Mouse (Mus musculus): ENCODE results near the gene Snrnp27. TPM values are rescaled to one million over a fixed set of nuclear protein-coding genes. Genes with fewer than 3 reads are reported as not detected.

Snrnp27 gene
- 128 and 139 TPM in 2 replicates for polyA plus RNA-seq (2014; fragmentation: Nextera tagmentation; extraction: Ambion mirVana)

DNA sequence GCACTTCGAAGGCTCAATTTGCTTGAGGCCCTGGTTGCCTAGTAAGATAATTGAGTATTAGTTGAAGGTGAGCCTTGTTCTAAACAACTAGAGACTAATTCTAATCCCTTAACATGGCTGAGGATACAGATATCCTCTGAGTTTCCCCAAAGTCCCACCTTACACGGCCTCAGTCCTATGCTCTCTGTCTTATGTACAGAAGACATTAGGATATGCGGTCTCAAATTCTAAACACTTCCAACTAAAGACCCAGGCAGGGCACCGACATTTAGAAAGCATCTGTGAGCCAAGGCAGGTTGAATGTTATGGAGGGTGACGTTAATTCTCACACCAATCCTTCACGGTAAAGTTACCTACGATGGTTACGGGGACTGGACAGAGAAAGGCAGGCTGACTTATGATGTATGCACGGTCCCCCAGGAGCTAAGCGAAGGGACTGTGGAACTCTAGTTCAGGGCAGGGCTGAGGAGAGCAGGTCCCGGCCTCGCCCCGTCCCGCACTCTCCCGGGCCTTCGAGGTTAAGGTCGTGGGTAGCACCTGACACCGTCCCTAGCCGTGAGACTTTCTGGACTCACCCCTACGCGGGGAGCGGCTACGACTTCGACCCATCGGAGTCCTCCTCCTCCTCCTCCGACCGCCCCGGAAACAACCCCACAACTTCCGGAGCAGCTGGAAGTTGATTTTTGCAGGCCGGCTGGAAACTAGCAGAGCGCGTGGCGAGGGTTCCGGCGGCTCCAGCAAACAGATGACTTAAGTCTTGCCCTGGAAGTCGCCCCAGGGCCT, at the start of gene Snrnp27:
Gene Snrnp27, minus strand, starts transcription at position 651 of the 783 bp plus-strand sequence.
- no peaks in the 10 kb centered on the region for H3K9me3 ChIP-seq (ENCODE audit: control insufficient read depth, low read length)
- H3K4me3 ChIP-seq (ENCODE audit: low read depth, low read length): peak within 1 kb of the TSS; percentile 88
- H3K9ac ChIP-seq (ENCODE audit: low read length): peak within 1 kb of the TSS; percentile 84
- 0 out of 2 replicates have a peak, but pooled peaks cover 2% of the 10 kb centered on the region for H3K4me1 ChIP-seq (replicated peaks; ENCODE audit: control insufficient read depth, insufficient read depth, low read length)
- H3K4me2 ChIP-seq (ENCODE audit: low read depth, low read length, severe bottlenecking): peak within 1 kb of the TSS; percentile 80
- ATAC-seq (replicated peaks; ENCODE audit: low FRiP score): peak; percentile 81
- DNase-seq (ENCODE audit: low spot score): peak; percentile 95
- H3K27ac ChIP-seq (ENCODE audit: low read depth, low read length): peak within 1 kb of the TSS; percentile 12; the same call in 1 of the 2 replicates
- 3% methylated on average over 36 of the region's 36 CpGs for WGBS
- peaks cover 8% of the 10 kb centered on the region for H3K36me3 ChIP-seq (ENCODE audit: control insufficient read depth, insufficient read depth, low read length)
- H3K27me3 ChIP-seq (ENCODE audit: control insufficient read depth, insufficient read depth, low read length): no peaks in the 10 kb centered on the region

DNA sequence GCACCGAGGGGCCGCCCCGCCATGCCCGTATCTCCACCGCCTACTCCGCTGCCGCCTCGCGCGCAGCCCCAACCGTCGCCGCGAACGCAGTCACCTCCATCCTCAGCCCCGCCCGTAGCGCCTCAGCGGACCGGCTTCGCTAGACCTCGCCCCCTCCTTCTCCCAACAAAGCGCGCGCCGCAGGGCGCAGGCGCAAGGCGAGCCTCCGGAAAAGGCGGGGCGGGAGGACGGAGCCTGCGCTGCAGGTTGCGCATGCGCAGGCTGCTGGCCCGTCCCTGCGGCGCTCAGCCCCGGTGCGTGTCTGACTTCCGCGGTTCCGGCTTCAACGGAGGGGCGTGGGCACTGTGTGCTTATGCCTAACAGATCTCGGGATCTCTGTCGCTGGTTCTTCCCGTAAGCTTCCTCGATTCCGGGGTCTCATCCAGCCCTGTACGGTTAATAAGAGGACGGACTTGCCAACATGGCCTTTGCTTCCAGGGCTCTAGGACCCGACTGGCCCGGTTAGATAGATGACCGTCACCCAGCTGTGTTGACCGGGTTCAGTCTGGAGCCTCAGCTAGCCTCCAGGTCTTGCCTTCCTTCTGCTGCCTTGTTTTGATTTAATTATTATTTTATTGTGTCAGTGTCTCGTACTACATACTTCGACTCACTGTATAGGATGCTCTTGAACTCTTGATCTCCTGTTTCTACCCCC, 49.0 kb upstream of the Snrnp27 start, which contains the start of gene Gmcl1:
Gene Gmcl1, minus strand, starts transcription at position 201 of the 694 bp plus-strand sequence.
- Histone ChIP-seq H3K27me3 (ENCODE audit: control insufficient read depth, insufficient read depth, low read length) (no peaks in the 10 kb centered on the region), H3K4me3 (ENCODE audit: low read depth, low read length) (peak within 1 kb of the TSS; percentile 94), H3K9me3 (ENCODE audit: control insufficient read depth, low read length) (no peaks in the 10 kb centered on the region), H3K4me2 (ENCODE audit: low read depth, low read length, severe bottlenecking) (peak within 1 kb of the TSS; percentile 88), H3K27ac (ENCODE audit: low read depth, low read length) (peak within 1 kb of the TSS; percentile 77), H3K36me3 (ENCODE audit: control insufficient read depth, insufficient read depth, low read length) (no peaks in the 10 kb centered on the region), H3K9ac (ENCODE audit: low read length) (peak within 1 kb of the TSS; percentile 90), H3K4me1 (replicated peaks; ENCODE audit: control insufficient read depth, insufficient read depth, low read length) (no peaks in the 10 kb centered on the region; the same call in 1 of the 2 replicates)
- DNase-seq (ENCODE audit: low spot score) (peak; percentile 97), ATAC-seq (replicated peaks; ENCODE audit: low FRiP score) (peak; percentile 95)
- under 1% methylated on average over 58 of the region's 59 CpGs for WGBS

- DNase-seq (ENCODE audit: low spot score): no peak
Observed at GRCm38 (mm10) chr6:86732276-86733173, 48.2 kb upstream of the Snrnp27 start.

DNA sequence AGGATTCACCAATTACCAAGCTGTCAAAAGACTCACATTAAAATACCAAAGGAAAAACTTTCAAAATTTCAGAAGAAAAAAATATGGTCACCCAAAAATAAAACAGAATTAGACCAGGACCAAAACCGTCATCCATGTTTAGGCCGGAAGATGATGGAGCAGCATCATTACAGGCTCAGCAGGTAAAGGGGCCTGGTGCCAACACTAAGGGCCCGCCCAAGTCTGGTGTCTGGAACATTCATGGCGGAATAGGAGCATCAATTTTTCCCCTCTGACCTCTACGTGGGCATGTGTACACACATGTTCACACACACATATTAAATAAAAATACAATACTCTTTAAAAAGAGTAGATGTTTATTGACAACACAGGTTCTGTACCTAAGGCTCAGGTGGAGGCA, 44.4 kb upstream of the Snrnp27 start:
- Histone ChIP-seq H3K27ac (ENCODE audit: low read depth, low read length) (no peak overlapping the region), H3K4me1 (replicated peaks; ENCODE audit: control insufficient read depth, insufficient read depth, low read length) (no peaks in the 10 kb centered on the region; the same call in 1 of the 2 replicates), H3K9ac (ENCODE audit: low read length) (no peak overlapping the region), H3K9me3 (ENCODE audit: control insufficient read depth, low read length) (no peaks in the 10 kb centered on the region), H3K4me2 (ENCODE audit: low read depth, low read length, severe bottlenecking) (no peak overlapping the region), H3K4me3 (ENCODE audit: low read depth, low read length) (no peak overlapping the region), H3K27me3 (ENCODE audit: control insufficient read depth, insufficient read depth, low read length) (no peaks in the 10 kb centered on the region), H3K36me3 (ENCODE audit: control insufficient read depth, insufficient read depth, low read length) (0 out of 2 replicates have a peak, but pooled peaks cover 3% of the 10 kb centered on the region)
- ATAC-seq (replicated peaks; ENCODE audit: low FRiP score) (no peak), DNase-seq (ENCODE audit: low spot score) (no peak)
- 89% methylated on average over 5 of the region's 5 CpGs for WGBS

More at GRCm38 (mm10) chr6:86732276-86733173, 48.2 kb upstream of the Snrnp27 start:
- Histone ChIP-seq H3K9ac (ENCODE audit: low read length) (peak overlapping the region; percentile 90), H3K27me3 (ENCODE audit: control insufficient read depth, insufficient read depth, low read length) (no peaks in the 10 kb centered on the region), H3K27ac (ENCODE audit: low read depth, low read length) (peak overlapping the region; percentile 77), H3K4me3 (ENCODE audit: low read depth, low read length) (peak overlapping the region; percentile 94), H3K9me3 (ENCODE audit: control insufficient read depth, low read length) (no peaks in the 10 kb centered on the region), H3K4me2 (ENCODE audit: low read depth, low read length, severe bottlenecking) (peak overlapping the region; percentile 88), H3K36me3 (ENCODE audit: control insufficient read depth, insufficient read depth, low read length) (0 out of 2 replicates have a peak, but pooled peaks cover under 1% of the 10 kb centered on the region), H3K4me1 (replicated peaks; ENCODE audit: control insufficient read depth, insufficient read depth, low read length) (no peaks in the 10 kb centered on the region; the same call in 1 of the 2 replicates)
- ATAC-seq (replicated peaks; ENCODE audit: low FRiP score): peak; percentile 57
- under 1% methylated on average over 62 of the region's 62 CpGs for WGBS

- ATAC-seq (replicated peaks; ENCODE audit: low FRiP score) (no peak), DNase-seq (ENCODE audit: low spot score) (no peak)
- Histone ChIP-seq H3K36me3 (ENCODE audit: control insufficient read depth, insufficient read depth, low read length) (no peaks in the 10 kb centered on the region; the same call in 1 of the 2 replicates), H3K4me3 (ENCODE audit: low read depth, low read length) (no peak overlapping the region), H3K27me3 (ENCODE audit: control insufficient read depth, insufficient read depth, low read length) (no peaks in the 10 kb centered on the region), H3K9me3 (ENCODE audit: control insufficient read depth, low read length) (no peaks in the 10 kb centered on the region), H3K4me1 (replicated peaks; ENCODE audit: control insufficient read depth, insufficient read depth, low read length) (no peaks in the 10 kb centered on the region), H3K4me2 (ENCODE audit: low read depth, low read length, severe bottlenecking) (no peak overlapping the region), H3K27ac (ENCODE audit: low read depth, low read length) (no peak overlapping the region), H3K9ac (ENCODE audit: low read length) (no peak overlapping the region)
- 80% methylated on average over 3 of the region's 3 CpGs for WGBS
Observed at GRCm38 (mm10) chr6:86721977-86722376, 37.7 kb upstream of the Snrnp27 start.

GRCm38 (mm10) chr6:86708072-86708774, 23.9 kb upstream of the Snrnp27 start:
- H3K27me3 ChIP-seq (ENCODE audit: control insufficient read depth, insufficient read depth, low read length): no peaks in the 10 kb centered on the region
- no peak overlapping the region for H3K4me2 ChIP-seq (ENCODE audit: low read depth, low read length, severe bottlenecking)
- H3K9ac ChIP-seq (ENCODE audit: low read length): no peak overlapping the region
- H3K4me3 ChIP-seq (ENCODE audit: low read depth, low read length): no peak overlapping the region
- no peak for ATAC-seq (replicated peaks; ENCODE audit: low FRiP score)
- H3K27ac ChIP-seq (ENCODE audit: low read depth, low read length): no peak overlapping the region
- H3K36me3 ChIP-seq (ENCODE audit: control insufficient read depth, insufficient read depth, low read length): peaks cover 2% of the 10 kb centered on the region; the same call in 1 of the 2 replicates
- no peak for DNase-seq (ENCODE audit: low spot score)
- WGBS: 85% methylated on average over 4 of the region's 4 CpGs
- H3K4me1 ChIP-seq (replicated peaks; ENCODE audit: control insufficient read depth, insufficient read depth, low read length): no peaks in the 10 kb centered on the region
- H3K9me3 ChIP-seq (ENCODE audit: control insufficient read depth, low read length): no peaks in the 10 kb centered on the region

DNA sequence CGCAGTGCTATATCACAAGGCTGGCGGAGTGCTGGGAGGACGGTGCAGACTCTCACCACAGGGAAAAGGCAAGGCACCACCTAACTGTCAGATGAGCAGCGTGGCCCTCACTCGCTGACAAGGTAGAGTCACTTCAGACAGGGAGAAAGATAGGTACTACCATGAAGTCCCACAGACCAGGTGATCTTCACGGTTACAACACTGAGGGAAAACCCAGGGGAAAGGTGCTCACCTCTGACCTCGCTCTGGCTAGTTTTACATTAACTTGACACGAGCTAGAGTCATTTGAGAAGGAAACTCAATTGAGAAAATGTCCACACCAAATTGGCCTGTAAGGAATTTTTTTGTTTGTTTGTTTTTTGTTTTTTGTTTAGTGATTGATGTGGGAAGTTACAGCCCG, 18.3 kb upstream of the Snrnp27 start:
- peaks cover 6% of the 10 kb centered on the region; the same call in 1 of the 2 replicates for H3K36me3 ChIP-seq (ENCODE audit: control insufficient read depth, insufficient read depth, low read length)

More for the DNA sequence above, 18.3 kb upstream of the Snrnp27 start:
- WGBS: 89% methylated on average over 9 of the region's 9 CpGs
- H3K4me3 ChIP-seq (ENCODE audit: low read depth, low read length): no peak overlapping the region
- no peaks in the 10 kb centered on the region for H3K9me3 ChIP-seq (ENCODE audit: control insufficient read depth, low read length)
- no peak overlapping the region for H3K9ac ChIP-seq (ENCODE audit: low read length)
- H3K4me2 ChIP-seq (ENCODE audit: low read depth, low read length, severe bottlenecking): no peak overlapping the region
- no peak for ATAC-seq (replicated peaks; ENCODE audit: low FRiP score)
- H3K4me1 ChIP-seq (replicated peaks; ENCODE audit: control insufficient read depth, insufficient read depth, low read length): no peaks in the 10 kb centered on the region
- no peaks in the 10 kb centered on the region for H3K27me3 ChIP-seq (ENCODE audit: control insufficient read depth, insufficient read depth, low read length)
- H3K27ac ChIP-seq (ENCODE audit: low read depth, low read length): no peak overlapping the region
- DNase-seq (ENCODE audit: low spot score): peak; percentile 13
